Mouse (Mus musculus): ENCODE data around the gene Opcml. TPM values are rescaled to one million over a fixed set of nuclear protein-coding genes. Genes with fewer than 3 reads are reported as not detected.

Gene Opcml
- polyA plus RNA-seq, 1 experiment from 2014 or later = 0.02 TPM

DNA sequence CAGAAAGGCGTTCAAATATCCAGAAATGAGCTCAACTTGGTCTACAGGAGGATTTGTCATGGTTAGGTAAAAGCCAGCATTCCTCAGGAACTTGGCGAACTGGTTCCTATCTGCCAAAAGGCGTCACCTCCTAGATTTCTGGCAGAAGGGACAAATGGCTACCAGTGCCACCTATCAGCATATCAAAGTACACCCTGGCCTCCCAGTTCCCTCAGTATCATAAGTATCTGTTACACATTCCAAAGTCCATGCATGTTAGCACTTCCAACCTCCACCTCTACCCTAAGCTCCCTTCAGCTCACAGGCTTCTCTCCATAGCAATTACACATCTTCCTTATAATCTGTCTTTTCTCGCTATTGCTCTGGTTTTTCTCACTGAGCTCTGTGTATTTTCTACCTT lies 993.3 kb downstream of the Opcml start:
- Histone ChIP-seq H3K4me3 (ENCODE audit: low read depth, low read length) (no peak overlapping the region), H3K4me1 (ENCODE audit: insufficient read depth) (no peaks in the 10 kb centered on the region), H3K27ac (ENCODE audit: low read depth) (no peak overlapping the region), H3K9me3 (ENCODE audit: low read length) (no peaks in the 10 kb centered on the region), H3K27me3 (ENCODE audit: insufficient read depth, low read length) (no peaks in the 10 kb centered on the region), H3K36me3 (replicated peaks; ENCODE audit: insufficient read depth, low read length) (no peaks in the 10 kb centered on the region), H3K9ac (replicated peaks) (no peak overlapping the region), H3K4me2 (ENCODE audit: low read depth, low read length) (no peak overlapping the region)
- TF ChIP-seq EP300 (IDR thresholded peaks at IDR 0.05; ENCODE audit: low read depth) = no peak
- TF ChIP-seq CTCF (IDR thresholded peaks at IDR 0.05; ENCODE audit: low read depth) = no peak
- ATAC-seq = no peak
- DNase-seq = no peak
- WGBS (ENCODE audit: insufficient replicate concordance) = 44% methylated on average over 4 of the region's 4 CpGs

DNA sequence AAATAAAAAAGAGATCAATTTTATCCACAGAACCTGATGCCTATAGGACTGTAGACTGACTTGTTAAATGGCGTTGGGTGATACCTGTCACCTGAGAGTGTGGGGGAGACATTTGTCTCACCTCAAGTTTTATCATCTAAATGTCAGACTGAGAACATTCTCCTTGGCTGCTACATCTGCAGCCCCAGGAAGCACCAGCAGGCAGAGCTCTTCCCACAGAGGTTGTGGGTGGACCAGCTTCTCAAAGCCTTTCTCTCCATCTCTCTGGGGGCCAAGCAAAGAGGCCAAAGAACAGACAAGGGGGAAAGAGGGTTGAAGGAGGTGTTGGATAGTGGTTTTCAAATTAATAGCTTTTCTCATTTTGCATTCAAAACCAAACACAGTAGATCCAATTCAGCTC lies 998.9 kb downstream of the Opcml start:
- Histone ChIP-seq H3K9me3 (ENCODE audit: low read length) (no peaks in the 10 kb centered on the region), H3K4me3 (ENCODE audit: low read depth, low read length) (no peak overlapping the region), H3K4me1 (ENCODE audit: insufficient read depth) (no peaks in the 10 kb centered on the region), H3K27me3 (ENCODE audit: insufficient read depth, low read length) (no peaks in the 10 kb centered on the region), H3K27ac (ENCODE audit: low read depth) (no peak overlapping the region), H3K36me3 (replicated peaks; ENCODE audit: insufficient read depth, low read length) (no peaks in the 10 kb centered on the region), H3K4me2 (ENCODE audit: low read depth, low read length) (no peak overlapping the region), H3K9ac (replicated peaks) (no peak overlapping the region)
- TF ChIP-seq CTCF (IDR thresholded peaks at IDR 0.05; ENCODE audit: low read depth) (no peak), EP300 (IDR thresholded peaks at IDR 0.05; ENCODE audit: low read depth) (no peak)
- ATAC-seq = no peak
- WGBS (ENCODE audit: insufficient replicate concordance) = 60% methylated on average over 1 of the region's 1 CpGs
- DNase-seq = no peak

DNA sequence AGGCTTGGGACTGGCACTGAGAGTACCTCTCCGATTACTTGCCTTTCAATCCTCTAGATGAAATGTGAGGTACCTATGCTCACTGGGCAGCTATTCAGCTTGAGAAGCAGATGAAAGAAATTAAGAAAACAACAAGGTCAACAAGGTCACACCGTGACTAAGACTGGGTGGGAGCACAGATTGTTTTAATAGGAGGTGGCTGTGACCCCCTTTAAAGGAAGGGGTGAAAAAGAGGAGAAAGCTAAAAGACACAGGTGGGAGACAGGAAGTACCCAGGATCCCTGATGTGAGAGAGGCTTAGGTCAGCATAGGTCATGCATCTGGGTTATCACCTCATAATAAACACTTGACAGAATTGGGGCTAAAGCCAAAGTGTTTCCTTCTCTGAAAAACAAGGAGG lies 1009.5 kb downstream of the Opcml start:
- H3K27ac ChIP-seq (ENCODE audit: low read depth) = no peak overlapping the region
- no peaks in the 10 kb centered on the region for H3K9me3 ChIP-seq (ENCODE audit: low read length)
- WGBS (ENCODE audit: insufficient replicate concordance) = 34% methylated on average over 2 of the region's 2 CpGs
- DNase-seq (no peak), ATAC-seq (no peak)
- H3K9ac ChIP-seq (replicated peaks) = no peak overlapping the region
- TF ChIP-seq EP300 (IDR thresholded peaks at IDR 0.05; ENCODE audit: low read depth) = no peak
- no peak for TF ChIP-seq CTCF (IDR thresholded peaks at IDR 0.05; ENCODE audit: low read depth)
- no peak overlapping the region for H3K4me3 ChIP-seq (ENCODE audit: low read depth, low read length)
- no peaks in the 10 kb centered on the region for H3K27me3 ChIP-seq (ENCODE audit: insufficient read depth, low read length)
- no peak overlapping the region for H3K4me2 ChIP-seq (ENCODE audit: low read depth, low read length)
- H3K4me1 ChIP-seq (ENCODE audit: insufficient read depth) = no peaks in the 10 kb centered on the region
- no peaks in the 10 kb centered on the region for H3K36me3 ChIP-seq (replicated peaks; ENCODE audit: insufficient read depth, low read length)

DNA sequence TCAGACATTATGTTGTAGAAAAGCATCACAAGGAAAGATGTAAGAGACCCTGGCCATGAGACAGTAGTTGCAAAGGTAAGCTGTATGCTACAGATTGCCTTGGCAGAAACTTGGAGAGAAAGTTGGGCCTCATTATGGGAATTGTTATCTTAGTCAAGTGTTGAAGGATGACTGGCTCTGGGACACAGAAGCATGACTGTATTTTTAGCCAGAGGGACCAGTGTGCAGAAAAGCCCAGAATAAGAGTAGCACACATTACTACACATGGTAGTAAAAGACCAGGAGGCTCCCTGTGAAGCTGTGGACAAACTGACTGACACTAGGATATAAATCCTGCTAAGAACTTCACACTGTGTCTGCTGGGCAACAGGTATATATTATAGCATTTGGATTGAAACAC lies 1016.1 kb downstream of the Opcml start:
- no peak overlapping the region for H3K9ac ChIP-seq (replicated peaks)
- no peaks in the 10 kb centered on the region for H3K9me3 ChIP-seq (ENCODE audit: low read length)
- TF ChIP-seq CTCF (IDR thresholded peaks at IDR 0.05; ENCODE audit: low read depth) (no peak), EP300 (IDR thresholded peaks at IDR 0.05; ENCODE audit: low read depth) (no peak)
- H3K36me3 ChIP-seq (replicated peaks; ENCODE audit: insufficient read depth, low read length) = no peaks in the 10 kb centered on the region
- no peaks in the 10 kb centered on the region for H3K4me1 ChIP-seq (ENCODE audit: insufficient read depth)
- DNase-seq (no peak), ATAC-seq (no peak)
- no peak overlapping the region for H3K4me2 ChIP-seq (ENCODE audit: low read depth, low read length)
- H3K27ac ChIP-seq (ENCODE audit: low read depth) = no peak overlapping the region
- H3K27me3 ChIP-seq (ENCODE audit: insufficient read depth, low read length) = no peaks in the 10 kb centered on the region
- H3K4me3 ChIP-seq (ENCODE audit: low read depth, low read length) = no peak overlapping the region

DNA sequence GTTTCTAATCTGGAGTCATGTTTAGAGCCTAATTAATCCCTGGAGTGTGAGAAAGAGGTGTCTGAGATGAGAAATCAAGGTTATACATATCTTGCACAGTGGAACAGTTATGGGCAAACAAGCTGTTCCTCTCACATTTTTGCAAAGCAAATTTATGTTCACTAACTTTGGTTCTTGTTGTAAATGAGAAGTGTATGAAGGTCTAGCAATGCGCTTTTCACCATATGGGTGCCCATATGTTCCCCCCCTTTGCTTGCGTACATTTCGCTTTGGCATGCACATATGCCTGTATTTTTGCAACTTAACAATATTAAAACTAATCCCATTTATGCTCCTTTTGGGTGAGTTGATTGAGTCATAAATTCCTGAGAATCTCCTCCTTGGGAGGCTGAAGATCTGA lies 1031.5 kb downstream of the Opcml start:
- no peak overlapping the region for H3K4me3 ChIP-seq (ENCODE audit: low read depth, low read length)
- ATAC-seq (no peak), DNase-seq (no peak)
- H3K9ac ChIP-seq (replicated peaks) = no peak overlapping the region
- H3K4me1 ChIP-seq (ENCODE audit: insufficient read depth) = no peaks in the 10 kb centered on the region
- WGBS (ENCODE audit: insufficient replicate concordance) = 90% methylated on average over 3 of the region's 3 CpGs
- no peak overlapping the region for H3K27ac ChIP-seq (ENCODE audit: low read depth)
- H3K27me3 ChIP-seq (ENCODE audit: insufficient read depth, low read length) = no peaks in the 10 kb centered on the region
- TF ChIP-seq EP300 (IDR thresholded peaks at IDR 0.05; ENCODE audit: low read depth) = no peak
- no peak for TF ChIP-seq CTCF (IDR thresholded peaks at IDR 0.05; ENCODE audit: low read depth)
- H3K4me2 ChIP-seq (ENCODE audit: low read depth, low read length) = no peak overlapping the region
- H3K36me3 ChIP-seq (replicated peaks; ENCODE audit: insufficient read depth, low read length) = no peaks in the 10 kb centered on the region
- H3K9me3 ChIP-seq (ENCODE audit: low read length) = no peaks in the 10 kb centered on the region

DNA sequence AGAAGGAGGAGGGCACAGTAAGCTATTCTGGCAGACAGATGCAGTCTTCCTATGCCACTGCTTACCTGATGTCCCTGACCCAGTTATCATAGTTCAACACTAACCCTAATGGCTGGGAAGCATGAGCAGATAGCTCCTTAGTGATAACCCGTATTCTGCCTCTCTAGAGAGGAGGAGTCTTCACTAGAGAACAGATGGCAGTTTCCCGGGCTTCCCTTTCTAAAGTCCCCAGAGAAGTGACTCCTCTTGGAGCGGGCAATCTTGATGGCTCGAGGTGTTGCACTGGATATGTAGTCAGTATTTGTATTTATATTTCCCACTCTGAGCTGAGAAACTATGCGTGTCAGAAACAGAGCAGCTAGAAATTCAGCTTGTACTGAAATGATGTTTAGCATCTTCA lies 1031.9 kb downstream of the Opcml start:
- Histone ChIP-seq H3K9ac (replicated peaks) (no peak overlapping the region), H3K9me3 (ENCODE audit: low read length) (no peaks in the 10 kb centered on the region), H3K4me2 (ENCODE audit: low read depth, low read length) (no peak overlapping the region), H3K4me1 (ENCODE audit: insufficient read depth) (no peaks in the 10 kb centered on the region), H3K27ac (ENCODE audit: low read depth) (no peak overlapping the region), H3K36me3 (replicated peaks; ENCODE audit: insufficient read depth, low read length) (no peaks in the 10 kb centered on the region), H3K27me3 (ENCODE audit: insufficient read depth, low read length) (no peaks in the 10 kb centered on the region), H3K4me3 (ENCODE audit: low read depth, low read length) (no peak overlapping the region)
- no peak for TF ChIP-seq EP300 (IDR thresholded peaks at IDR 0.05; ENCODE audit: low read depth)
- TF ChIP-seq CTCF (IDR thresholded peaks at IDR 0.05; ENCODE audit: low read depth) = no peak
- no peak for ATAC-seq
- 65% methylated on average over 5 of the region's 5 CpGs for WGBS (ENCODE audit: insufficient replicate concordance)
- no peak for DNase-seq

DNA sequence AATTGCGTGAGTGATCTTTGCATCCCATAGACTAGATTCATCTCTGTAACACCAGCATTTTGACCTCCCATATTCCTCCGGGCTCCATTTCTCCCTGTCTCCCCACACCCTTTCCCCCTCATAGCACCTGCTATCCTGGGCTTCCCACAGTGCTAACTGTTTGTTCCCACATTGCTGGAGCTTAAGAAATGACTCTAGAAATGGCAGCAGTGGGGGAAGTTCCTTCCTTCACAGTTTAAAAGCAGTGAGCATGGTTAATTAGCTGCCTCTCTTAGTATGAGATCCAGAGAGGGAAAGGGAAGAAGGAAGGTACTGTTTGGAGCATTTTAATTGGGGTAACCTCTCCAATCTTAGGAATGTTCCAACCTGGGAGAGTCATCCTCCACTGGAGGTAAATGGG lies 1035.2 kb downstream of the Opcml start:
- DNase-seq = no peak
- TF ChIP-seq EP300 (IDR thresholded peaks at IDR 0.05; ENCODE audit: low read depth) (no peak), CTCF (IDR thresholded peaks at IDR 0.05; ENCODE audit: low read depth) (no peak)
- Histone ChIP-seq H3K9me3 (ENCODE audit: low read length) (no peaks in the 10 kb centered on the region), H3K4me2 (ENCODE audit: low read depth, low read length) (no peak overlapping the region), H3K4me1 (ENCODE audit: insufficient read depth) (no peaks in the 10 kb centered on the region), H3K27me3 (ENCODE audit: insufficient read depth, low read length) (no peaks in the 10 kb centered on the region), H3K4me3 (ENCODE audit: low read depth, low read length) (no peak overlapping the region), H3K36me3 (replicated peaks; ENCODE audit: insufficient read depth, low read length) (no peaks in the 10 kb centered on the region), H3K9ac (replicated peaks) (no peak overlapping the region), H3K27ac (ENCODE audit: low read depth) (no peak overlapping the region)
- ATAC-seq = no peak
- 64% methylated on average over 2 of the region's 2 CpGs for WGBS (ENCODE audit: insufficient replicate concordance)
